Mouse (Mus musculus) thymus, postnatal 4 days (tissue): ENCODE results near the gene Arvcf.

Experiments used
- DNase-seq: peaks from one replicate; pipeline ENCODE4 v3.0.0; 2021

The Arvcf gene

DNA sequence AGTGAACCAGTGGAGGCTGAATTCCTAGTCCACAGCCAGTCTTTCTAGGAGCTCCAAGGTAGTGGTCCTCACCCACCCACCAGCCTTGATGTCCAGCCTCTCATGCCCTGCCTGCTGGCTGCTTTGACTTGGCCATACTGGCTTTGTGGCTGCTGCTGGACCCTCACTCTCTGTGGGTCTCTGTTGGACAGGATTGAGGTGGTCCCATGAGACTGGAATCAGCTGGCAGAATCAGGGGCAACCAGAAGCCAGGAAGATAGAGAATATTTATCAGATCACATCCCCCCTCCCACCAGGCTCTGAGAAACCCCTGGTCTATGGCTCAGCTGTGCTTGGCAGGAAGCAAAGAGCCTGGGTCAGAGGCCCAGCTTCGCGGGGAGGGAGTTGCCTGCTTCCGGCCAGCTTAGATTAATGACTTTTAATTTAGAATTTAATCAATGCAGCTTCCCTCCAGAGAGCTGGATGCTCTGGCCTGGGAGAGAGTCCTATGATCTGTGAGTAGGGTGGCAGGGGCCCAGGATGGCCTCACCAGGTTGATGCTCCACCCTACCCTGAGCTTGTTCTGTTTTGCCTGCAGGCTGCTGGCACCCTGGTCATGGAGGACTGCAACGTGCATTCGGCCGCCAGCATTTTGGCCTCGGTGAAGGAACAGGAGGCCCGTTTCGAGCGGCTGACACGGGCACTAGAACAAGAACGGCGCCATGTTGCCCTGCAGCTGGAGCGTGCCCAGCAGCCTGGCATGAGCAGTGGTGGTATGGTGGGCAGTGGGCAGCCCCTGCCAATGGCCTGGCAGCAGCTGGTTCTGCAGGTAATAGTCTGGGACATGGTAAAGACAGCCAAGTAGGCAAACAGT is 40.8 kb downstream of the Arvcf start:
- peak; percentile 45 for DNase-seq

GRCm38 (mm10) chr16:18390399-18390798 is 42.4 kb downstream of the Arvcf start:
- peak; percentile 12 for DNase-seq

DNA sequence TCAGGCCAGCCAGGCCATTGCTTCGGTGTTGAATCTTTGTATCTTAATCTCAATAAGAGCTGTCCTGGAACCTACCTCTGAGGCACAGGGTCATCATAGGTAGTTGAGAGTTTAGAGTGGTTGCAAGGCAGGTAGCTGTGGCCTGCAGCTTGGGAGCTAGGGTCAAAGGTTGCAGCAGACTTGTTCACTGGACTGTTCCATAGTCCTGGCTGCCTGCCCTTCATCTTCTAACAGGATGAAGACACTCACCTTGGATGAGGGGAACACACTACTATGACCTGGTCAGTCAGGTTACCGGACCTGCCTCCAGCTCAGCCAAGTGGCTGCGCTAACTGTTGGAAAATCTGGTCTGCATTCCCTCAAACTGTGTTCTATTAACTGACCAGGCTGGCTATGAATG is 43.1 kb downstream of the Arvcf start:
- DNase-seq = no peak

GRCm38 (mm10) chr16:18391728-18392127 is 43.7 kb downstream of the Arvcf start:
- DNase-seq = no peak

- DNase-seq = peak; percentile 89
Measured at GRCm38 (mm10) chr16:18392469-18393426, 44.8 kb downstream of the Arvcf start.

DNA sequence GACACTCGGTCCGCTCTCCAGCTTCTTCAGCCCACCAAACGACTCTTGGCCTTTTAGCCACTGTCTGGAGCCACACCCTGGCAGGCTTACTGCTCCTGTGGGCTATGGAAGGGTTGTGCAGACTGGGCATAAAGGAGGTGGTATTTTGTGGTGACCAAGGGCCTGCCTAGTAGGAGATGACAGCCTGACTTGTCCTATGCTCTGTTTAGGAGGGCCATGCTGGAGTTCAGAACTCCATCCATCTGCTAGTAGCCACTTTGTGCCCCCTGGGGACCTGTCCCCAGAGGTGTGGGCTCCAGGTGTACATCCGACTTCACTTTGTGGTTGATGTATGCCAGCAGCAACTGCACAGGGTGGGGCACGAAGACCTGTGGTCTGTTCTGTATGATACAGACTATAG is 45.6 kb downstream of the Arvcf start:
- no peak for DNase-seq

DNA sequence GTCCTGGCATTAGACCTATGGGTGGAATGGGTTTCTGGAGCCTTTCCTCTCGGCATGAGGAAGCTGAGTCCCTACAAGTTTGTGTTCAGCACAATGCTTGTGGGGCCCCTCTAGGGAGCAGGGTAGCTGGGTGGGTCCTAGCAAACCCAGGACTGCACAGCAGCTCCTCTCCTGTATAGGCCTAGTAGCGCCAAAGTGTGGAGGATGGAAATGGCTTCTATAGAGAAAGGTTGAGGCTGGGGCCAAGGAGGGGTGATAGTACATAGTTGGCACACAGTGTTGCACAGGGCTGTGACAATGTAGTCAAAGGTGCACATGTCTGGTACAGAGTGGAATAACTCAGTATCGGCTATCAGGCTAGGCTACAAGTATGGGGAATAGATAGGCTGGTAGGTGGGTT is 46.1 kb downstream of the Arvcf start:
- DNase-seq = no peak

DNA sequence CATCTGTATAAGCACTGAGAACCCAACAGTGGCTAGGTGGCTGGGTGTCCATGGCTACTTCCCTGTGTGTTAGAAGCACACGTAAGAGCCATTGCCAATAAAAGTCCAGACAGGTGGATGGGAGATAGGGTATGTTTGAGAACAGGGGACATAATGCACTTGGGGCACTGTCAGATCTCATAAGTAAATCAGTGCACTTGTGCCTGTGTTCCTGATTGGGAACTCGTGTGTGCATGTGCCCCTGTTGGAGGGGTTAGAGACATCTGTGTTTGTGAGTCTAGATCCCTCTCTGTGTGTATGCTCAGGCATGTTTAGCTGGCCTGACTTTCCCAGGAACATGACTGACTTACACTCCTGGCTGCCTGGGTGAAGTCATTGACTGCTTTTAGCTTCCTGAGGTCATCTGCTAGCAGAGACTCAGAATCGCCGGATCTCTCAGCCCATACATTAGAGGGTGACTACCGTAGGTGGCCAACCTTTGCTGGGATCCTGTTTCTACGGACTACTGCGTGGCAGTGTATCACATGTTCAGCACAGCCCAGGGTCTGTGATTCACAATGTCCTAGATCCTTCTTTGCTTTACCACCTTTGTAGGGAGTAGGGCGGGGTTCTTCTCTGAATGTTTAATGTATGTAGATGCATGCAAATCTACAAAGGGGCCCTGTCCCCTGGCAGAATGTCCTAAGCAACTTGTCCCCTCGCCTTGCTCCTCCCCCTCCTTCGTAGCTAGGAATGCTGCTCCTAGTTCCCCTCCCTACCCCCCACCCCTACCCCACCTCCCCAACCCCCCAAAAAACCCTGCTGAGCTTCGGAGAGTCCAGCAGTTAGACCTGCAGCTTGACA is 47.0 kb downstream of the Arvcf start:
- DNase-seq = no peak

GRCm38 (mm10) chr16:18395620-18396036 is 47.6 kb downstream of the Arvcf start:
- DNase-seq = no peak

- no peak for DNase-seq
Measured at GRCm38 (mm10) chr16:18396201-18396600, 48.2 kb downstream of the Arvcf start.

GRCm38 (mm10) chr16:18396791-18397621 is 49.0 kb downstream of the Arvcf start:
- no peak for DNase-seq

- DNase-seq = no peak
Measured at GRCm38 (mm10) chr16:18400028-18400427, 52.0 kb downstream of the Arvcf start.

DNA sequence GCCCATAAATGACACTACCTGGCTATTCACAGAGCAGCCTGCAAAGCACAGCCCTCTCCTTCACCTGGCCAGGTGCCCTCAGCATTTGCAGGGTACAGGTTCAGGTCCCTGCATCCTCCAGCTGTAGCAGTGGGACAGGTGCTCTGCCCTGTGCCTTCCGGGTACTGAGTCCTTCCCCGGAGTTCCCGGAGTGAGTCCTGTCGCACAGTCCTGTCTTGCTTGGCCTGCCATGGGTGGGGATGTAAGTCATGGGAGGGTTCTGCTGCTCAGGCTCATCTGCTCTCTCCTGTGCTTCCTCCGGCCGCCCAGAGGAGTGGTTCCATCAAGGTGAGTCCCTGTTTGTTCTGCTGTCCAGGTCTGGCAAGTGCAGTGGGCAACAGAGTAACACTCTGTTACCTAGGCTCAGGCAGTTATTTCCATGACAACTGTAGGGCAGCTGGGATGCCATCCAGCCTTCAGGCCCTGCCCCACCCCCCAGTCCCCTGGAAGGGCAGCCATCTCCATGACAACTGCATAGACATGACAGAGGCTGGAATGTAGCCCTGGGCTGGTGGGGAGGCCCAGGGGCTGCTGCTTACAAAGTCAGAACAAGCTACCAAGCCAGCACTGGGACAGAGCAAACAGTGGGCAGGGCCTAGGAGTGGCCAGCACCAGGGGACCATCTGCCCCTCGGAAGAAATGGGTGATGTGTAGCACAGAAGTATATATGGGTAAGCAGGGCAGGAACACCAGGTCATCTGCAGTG is 52.7 kb downstream of the Arvcf start:
- DNase-seq = no peak

DNA sequence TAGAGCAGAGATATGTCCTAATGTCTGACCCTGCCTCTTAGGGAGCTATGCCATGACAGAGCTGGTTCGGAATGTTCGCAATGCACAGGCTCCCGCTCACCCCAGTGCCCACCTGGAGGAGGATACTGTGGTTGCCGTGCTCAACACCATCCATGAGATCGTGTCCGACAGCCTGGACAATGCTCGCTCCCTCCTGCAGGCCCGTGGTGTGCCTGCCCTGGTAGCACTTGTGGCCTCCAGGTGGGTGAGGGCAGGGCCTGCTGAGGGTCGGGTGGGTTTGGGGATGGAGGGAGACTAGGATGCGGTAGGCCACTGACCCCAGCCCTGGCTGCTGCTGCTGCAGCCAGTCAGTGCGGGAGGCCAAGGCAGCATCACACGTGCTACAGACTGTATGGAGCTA is 55.3 kb downstream of the Arvcf start:
- DNase-seq = no peak

DNA sequence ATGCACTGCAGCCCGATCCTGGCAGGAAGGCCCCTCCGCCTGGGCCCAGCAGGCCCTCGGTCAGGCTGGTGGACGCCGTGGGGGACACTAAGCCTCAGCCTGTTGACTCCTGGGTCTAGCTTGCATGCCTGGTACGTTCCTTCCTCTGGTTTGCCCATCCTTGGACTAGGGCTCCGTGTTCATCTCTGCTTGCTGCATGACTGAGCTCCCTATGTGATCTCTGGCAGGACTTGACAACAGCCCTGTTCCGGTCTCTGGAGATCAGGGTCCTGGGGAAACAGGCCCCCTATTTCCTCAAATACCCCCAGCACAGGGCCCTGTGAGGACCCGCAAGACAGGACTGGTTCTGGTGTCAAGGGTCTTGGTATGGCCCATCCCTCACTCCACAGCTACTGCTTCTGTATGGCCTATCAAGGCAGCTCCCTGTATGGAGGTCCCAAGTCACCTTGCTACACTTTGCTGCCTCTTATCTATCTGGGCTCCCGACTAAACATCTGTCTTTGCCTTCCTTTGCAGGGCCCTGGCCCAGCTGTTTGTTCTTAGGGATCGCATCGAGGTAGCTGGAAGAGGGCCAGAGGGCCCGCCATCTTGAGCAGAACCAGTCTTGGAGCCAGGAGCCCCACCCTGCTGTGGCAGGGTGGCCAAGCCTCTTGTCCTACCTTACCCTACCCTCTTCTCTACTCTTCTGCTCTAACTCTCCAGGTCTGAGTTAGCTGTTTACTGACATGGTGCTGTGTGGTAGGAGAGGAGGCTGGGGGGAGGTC is 57.3 kb downstream of the Arvcf start:
- DNase-seq = no peak

DNA sequence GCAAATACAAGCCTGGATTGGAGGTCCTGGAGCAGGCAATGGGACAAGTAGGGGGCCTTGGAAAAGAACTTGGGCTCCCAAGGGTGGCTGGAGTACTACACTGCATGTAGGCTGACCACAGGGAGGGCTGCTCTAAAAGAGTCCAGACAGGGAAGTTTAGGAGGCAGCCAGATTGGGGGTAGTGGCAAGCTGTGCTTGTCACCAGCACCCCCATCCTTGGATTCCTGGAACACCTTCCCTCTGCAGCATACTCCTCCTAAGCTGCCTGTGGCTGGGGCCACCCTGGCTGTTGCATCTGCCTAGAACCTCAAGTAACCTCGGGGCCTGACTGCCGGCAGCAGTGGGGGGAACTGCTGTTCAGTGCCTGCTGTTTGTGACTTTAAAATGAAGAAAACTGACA is 57.9 kb downstream of the Arvcf start:
- DNase-seq = no peak

- peak; percentile 83 for DNase-seq
Measured at GRCm38 (mm10) chr16:18406293-18406692, 58.3 kb downstream of the Arvcf start.

DNA sequence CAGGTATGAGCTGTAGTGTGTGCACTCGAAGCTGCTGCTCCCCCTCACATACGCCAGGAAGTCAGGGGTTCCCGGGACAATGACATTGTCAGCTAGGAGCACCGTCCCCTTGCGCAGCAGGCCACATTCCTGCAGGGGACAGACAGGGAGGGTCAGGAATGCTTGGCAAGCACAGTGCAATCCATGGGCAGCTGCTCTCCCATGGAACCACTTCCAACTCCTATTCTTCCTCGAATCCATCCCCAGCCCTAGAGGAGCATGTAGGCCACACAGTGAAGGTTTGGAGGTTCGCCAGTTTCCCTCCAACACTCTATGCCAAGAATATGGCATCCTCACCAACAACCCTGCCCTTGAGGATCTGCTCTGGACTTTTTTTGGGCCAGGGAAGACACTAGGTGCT is 59.9 kb downstream of the Arvcf start:
- DNase-seq = no peak

GRCm38 (mm10) chr16:18409776-18410175 is 61.8 kb downstream of the Arvcf start:
- DNase-seq = peak; percentile 6

DNA sequence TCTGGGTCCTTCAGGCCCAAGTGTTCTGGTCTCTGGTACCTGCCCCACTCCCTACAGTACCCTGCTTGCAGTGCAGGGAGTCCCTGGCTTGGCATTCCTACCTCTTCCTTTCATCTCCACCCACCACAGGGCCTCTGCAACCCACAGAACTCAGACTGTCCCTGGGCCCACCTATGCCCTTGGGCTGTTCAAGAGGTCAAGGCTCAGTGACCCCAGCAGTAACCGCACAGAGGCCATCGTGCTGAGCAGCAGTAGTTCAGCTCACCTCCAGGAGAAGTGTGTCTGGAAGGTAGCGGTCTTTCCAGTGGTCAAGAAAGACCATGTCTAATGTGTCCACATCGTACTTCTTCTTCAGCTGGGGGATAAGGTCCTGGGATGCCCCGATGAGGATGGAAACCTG is 62.4 kb downstream of the Arvcf start:
- DNase-seq = no peak
